Mouse (Mus musculus): ENCODE results near the gene Rnf41. TPM values are rescaled to one million over a fixed set of nuclear protein-coding genes. Genes with fewer than 3 reads are reported as not detected.
A peak's percentile ranks its signal among the peaks of the same experiment; 100 is the strongest.

Gene Rnf41
- total and polyA plus RNA-seq, 2 experiments from 2014 or later, result 75.8 to 98.1 TPM

DNA sequence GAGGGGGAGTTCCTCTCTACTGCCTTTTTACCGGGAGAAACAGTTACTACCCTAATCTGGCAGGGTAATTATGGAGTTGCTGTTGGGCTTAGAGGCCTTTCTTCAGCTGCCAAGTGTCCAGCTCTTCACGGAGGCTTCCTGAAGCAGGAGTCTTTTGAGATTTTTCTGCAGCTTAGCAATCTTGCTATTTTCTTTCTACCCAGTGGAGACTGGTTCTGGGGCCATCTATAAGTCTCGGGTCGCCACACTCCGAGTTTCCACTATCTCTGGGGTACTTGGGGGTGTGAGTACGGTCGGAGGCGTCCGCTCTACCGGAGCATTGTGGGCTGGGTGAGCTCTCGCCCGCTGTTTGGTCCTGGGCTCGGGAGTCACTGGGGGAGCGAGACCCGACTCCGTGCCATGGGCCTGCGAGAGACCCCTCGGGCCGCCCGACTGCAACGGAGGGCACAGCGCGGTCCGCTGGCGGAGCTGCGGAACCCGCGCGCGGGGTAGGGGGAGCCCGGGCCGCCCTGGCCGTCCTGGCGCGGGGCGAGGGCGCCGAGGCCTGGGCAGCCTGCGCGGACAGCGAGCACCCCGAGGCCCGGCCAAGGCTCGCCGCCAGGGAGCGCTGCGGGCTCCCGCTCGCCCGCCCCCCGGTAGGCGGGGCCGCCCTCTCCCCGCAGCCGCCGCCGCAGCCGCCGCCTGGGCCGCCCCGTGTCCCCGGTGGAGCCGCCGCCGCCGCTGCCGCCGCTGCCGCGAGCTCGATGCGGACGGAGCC lies 34.8 kb upstream of the Rnf41 start, which contains the start of gene Ankrd52:
TSS of gene Ankrd52 (plus strand) at position 661 of the 757 bp plus-strand sequence.
- H3K27ac ChIP-seq, result peak within 1 kb of the TSS; percentile 98
- DNase-seq (ENCODE audit: low spot score) (peak; percentile 91), ATAC-seq (peak; percentile 88)
- peak within 1 kb of the TSS; percentile 99 for H3K9ac ChIP-seq (replicated peaks; ENCODE audit: low read length)
- peak within 1 kb of the TSS; percentile 75 for H3K4me2 ChIP-seq (ENCODE audit: low read depth, low read length)
- H3K36me3 ChIP-seq (ENCODE audit: insufficient read depth, low read length), result peaks cover 15% of the 10 kb centered on the region
- under 1% methylated on average over 54 of the region's 73 CpGs for WGBS
- peak; percentile 16; the same call in 1 of the 2 replicates for TF ChIP-seq CTCF (IDR thresholded peaks at IDR 0.05; ENCODE audit: low read depth)
- peak within 1 kb of the TSS; percentile 96 for H3K4me3 ChIP-seq (ENCODE audit: low read length)
- no peaks in the 10 kb centered on the region for H3K9me3 ChIP-seq (ENCODE audit: low read length)
- no peaks in the 10 kb centered on the region for H3K27me3 ChIP-seq (ENCODE audit: insufficient read depth, low read length)
- H3K4me1 ChIP-seq (ENCODE audit: insufficient read depth, low read length), result peaks cover 17% of the 10 kb centered on the region

DNA sequence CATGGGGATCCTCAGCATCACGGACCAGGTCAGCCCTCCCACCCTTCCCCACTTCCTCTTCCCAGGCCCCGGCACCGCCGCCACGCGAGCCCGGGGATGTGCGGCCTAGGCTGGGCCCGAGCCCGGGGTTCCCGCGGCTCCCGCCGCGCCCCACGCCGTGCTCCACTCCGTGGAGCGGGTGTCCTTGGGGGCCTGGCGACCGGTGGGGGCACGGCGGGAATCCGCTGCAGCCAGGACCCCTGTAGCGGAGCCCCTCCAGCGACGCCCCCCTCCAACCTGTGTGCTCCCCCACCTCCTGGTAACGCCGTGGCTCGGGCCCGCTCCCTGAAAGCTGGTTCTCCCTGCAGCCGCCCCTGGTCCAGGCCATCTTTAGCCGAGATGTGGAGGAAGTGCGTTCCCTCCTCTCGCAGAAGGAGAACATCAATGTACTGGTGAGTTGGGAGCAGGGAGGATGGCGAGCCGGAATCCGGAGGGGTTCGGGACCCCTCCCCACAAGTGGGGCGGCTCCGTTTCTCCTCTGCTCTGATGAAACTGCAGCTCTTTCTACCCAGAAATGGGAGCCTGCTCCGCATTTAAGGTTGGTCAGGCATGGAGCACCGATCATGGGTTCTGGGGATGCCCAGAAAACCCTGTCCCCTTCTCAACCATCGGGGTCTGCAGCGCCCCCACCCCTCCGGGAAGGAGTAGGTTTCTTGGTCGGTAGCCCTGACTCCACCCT lies 34.1 kb upstream of the Rnf41 start:
- no peaks in the 10 kb centered on the region for H3K27me3 ChIP-seq (ENCODE audit: insufficient read depth, low read length)
- 0% methylated on average over 43 of the region's 47 CpGs for WGBS
- TF ChIP-seq CTCF (IDR thresholded peaks at IDR 0.05; ENCODE audit: low read depth), result peak; percentile 36
- peak overlapping the region; percentile 96 for H3K4me3 ChIP-seq (ENCODE audit: low read length)
- H3K36me3 ChIP-seq (ENCODE audit: insufficient read depth, low read length), result peaks cover 22% of the 10 kb centered on the region
- H3K27ac ChIP-seq, result peak overlapping the region; percentile 98
- ATAC-seq (peak; percentile 69), DNase-seq (ENCODE audit: low spot score) (peak; percentile 79)
- H3K4me2 ChIP-seq (ENCODE audit: low read depth, low read length), result peak overlapping the region; percentile 75
- H3K9ac ChIP-seq (replicated peaks; ENCODE audit: low read length), result peak overlapping the region; percentile 99
- H3K4me1 ChIP-seq (ENCODE audit: insufficient read depth, low read length), result peaks cover 17% of the 10 kb centered on the region
- H3K9me3 ChIP-seq (ENCODE audit: low read length), result no peaks in the 10 kb centered on the region

DNA sequence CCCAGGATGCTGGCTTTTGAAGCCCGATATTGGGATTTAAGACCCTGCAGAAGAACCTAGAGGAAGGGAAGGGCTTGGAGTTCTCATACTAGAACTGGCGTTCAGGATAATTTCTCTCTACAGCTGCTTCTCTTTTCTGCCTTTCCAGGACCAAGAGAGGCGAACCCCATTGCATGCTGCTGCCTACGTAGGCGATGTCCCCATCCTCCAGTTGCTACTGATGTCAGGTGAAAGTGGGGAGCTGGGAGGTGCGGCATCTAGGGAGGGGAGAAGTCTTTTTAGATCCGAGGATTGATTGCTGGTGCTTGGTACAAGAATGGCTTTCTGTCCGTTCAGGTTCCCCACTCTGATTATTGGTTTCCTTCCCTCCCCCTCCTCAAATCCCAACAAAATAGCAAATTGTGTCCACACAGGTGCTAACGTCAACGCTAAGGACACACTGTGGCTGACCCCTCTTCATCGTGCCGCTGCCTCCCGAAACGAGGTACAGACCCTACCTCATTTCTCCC lies 33.5 kb upstream of the Rnf41 start:
- Histone ChIP-seq H3K4me3 (ENCODE audit: low read length) (peak overlapping the region; percentile 96), H3K4me1 (ENCODE audit: insufficient read depth, low read length) (peaks cover 17% of the 10 kb centered on the region), H3K9me3 (ENCODE audit: low read length) (no peaks in the 10 kb centered on the region), H3K4me2 (ENCODE audit: low read depth, low read length) (peak overlapping the region; percentile 75), H3K27me3 (ENCODE audit: insufficient read depth, low read length) (no peaks in the 10 kb centered on the region), H3K9ac (replicated peaks; ENCODE audit: low read length) (peak overlapping the region; percentile 99), H3K27ac (peak overlapping the region; percentile 98), H3K36me3 (ENCODE audit: insufficient read depth, low read length) (peaks cover 29% of the 10 kb centered on the region)
- no peak for TF ChIP-seq CTCF (IDR thresholded peaks at IDR 0.05; ENCODE audit: low read depth)
- ATAC-seq, result no peak; the same call in 1 of the 2 replicates
- 55% methylated on average over 14 of the region's 14 CpGs for WGBS
- DNase-seq (ENCODE audit: low spot score), result no peak

DNA sequence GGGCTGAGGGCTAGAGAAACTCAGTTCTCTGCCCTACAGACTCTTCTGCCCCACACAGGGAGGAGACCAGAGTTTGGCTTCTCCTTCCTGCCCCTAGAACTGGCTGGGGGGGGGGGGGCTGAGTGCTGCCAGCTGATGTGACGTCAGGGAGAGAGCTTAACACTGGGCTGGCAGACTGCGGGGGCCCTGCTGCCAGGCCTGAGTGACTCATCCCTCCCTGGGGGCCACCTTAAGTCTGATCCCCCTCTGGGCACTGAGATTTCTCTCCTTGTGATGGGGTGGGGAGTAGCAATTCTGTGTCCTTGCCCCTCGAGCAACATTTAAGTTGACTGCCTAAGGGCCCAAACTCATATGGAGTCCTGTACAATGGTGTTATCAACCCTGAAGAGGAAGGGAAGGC lies 33.0 kb upstream of the Rnf41 start:
- H3K4me3 ChIP-seq (ENCODE audit: low read length), result peak overlapping the region; percentile 96; the same call in 1 of the 2 replicates
- H3K4me2 ChIP-seq (ENCODE audit: low read depth, low read length), result peak overlapping the region; percentile 75
- TF ChIP-seq CTCF (IDR thresholded peaks at IDR 0.05; ENCODE audit: low read depth), result no peak
- ATAC-seq (no peak), DNase-seq (ENCODE audit: low spot score) (no peak)
- H3K27ac ChIP-seq, result peak overlapping the region; percentile 98
- H3K36me3 ChIP-seq (ENCODE audit: insufficient read depth, low read length), result peaks cover 33% of the 10 kb centered on the region
- peaks cover 17% of the 10 kb centered on the region for H3K4me1 ChIP-seq (ENCODE audit: insufficient read depth, low read length)
- H3K9me3 ChIP-seq (ENCODE audit: low read length), result no peaks in the 10 kb centered on the region
- WGBS, result 39% methylated on average over 3 of the region's 3 CpGs
- H3K27me3 ChIP-seq (ENCODE audit: insufficient read depth, low read length), result no peaks in the 10 kb centered on the region
- peak overlapping the region; percentile 99; the same call in 1 of the 2 replicates for H3K9ac ChIP-seq (replicated peaks; ENCODE audit: low read length)

DNA sequence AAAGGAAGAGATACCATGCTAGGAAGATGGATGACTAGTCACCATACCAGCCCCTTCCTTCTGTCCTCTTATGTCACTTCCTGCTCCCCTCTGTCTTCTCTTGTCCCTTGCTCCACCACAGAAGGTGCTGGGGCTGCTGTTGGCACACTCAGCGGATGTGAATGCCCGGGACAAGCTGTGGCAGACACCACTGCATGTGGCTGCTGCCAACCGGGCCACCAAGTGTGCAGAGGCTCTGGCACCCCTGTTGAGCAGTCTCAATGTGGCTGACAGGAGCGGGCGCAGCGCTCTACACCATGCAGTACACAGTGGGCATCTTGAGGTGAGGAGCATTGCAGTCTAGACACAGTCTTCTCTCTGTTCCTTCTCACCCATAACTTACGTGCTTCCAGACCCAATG lies 32.2 kb upstream of the Rnf41 start:
- peaks cover 41% of the 10 kb centered on the region for H3K36me3 ChIP-seq (ENCODE audit: insufficient read depth, low read length)

DNA sequence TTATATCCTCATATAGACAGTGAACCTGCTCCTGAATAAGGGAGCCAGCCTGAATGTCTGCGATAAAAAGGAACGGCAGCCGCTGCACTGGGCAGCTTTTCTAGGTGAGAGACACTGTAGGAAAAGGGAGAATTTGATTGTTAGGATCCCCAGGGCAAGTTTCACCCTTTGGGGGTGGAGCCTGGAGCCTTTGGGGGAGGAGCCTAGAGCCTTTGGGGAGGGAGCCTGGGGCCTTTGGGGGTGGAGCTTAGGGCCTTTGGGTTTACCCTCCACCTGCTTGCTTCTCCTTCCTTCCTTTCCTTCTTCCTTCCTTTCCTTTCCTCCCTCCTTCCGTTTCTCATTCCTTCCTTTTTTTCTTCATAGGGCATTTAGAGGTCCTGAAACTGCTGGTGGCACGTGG lies 30.9 kb upstream of the Rnf41 start:
- no peak overlapping the region for H3K27ac ChIP-seq
- ATAC-seq (no peak), DNase-seq (ENCODE audit: low spot score) (no peak)
- 86% methylated on average over 5 of the region's 5 CpGs for WGBS
- H3K27me3 ChIP-seq (ENCODE audit: insufficient read depth, low read length), result no peaks in the 10 kb centered on the region
- H3K9ac ChIP-seq (replicated peaks; ENCODE audit: low read length), result no peak overlapping the region
- H3K4me3 ChIP-seq (ENCODE audit: low read length), result no peak overlapping the region
- H3K4me2 ChIP-seq (ENCODE audit: low read depth, low read length), result no peak overlapping the region
- H3K36me3 ChIP-seq (ENCODE audit: insufficient read depth, low read length), result peaks cover 50% of the 10 kb centered on the region
- H3K9me3 ChIP-seq (ENCODE audit: low read length), result no peaks in the 10 kb centered on the region
- no peak for TF ChIP-seq CTCF (IDR thresholded peaks at IDR 0.05; ENCODE audit: low read depth)
- H3K4me1 ChIP-seq (ENCODE audit: insufficient read depth, low read length), result peaks cover 17% of the 10 kb centered on the region

More for the DNA sequence above, 32.2 kb upstream of the Rnf41 start:
- no peaks in the 10 kb centered on the region for H3K9me3 ChIP-seq (ENCODE audit: low read length)
- H3K4me1 ChIP-seq (ENCODE audit: insufficient read depth, low read length), result peaks cover 17% of the 10 kb centered on the region
- no peak overlapping the region for H3K27ac ChIP-seq
- H3K27me3 ChIP-seq (ENCODE audit: insufficient read depth, low read length), result no peaks in the 10 kb centered on the region
- no peak overlapping the region for H3K4me3 ChIP-seq (ENCODE audit: low read length)
- TF ChIP-seq CTCF (IDR thresholded peaks at IDR 0.05; ENCODE audit: low read depth), result no peak
- 93% methylated on average over 7 of the region's 7 CpGs for whole genome bisulfite sequencing
- DNase-seq (ENCODE audit: low spot score), result no peak
- H3K4me2 ChIP-seq (ENCODE audit: low read depth, low read length), result no peak overlapping the region
- no peak overlapping the region; the same call in 1 of the 2 replicates for H3K9ac ChIP-seq (replicated peaks; ENCODE audit: low read length)
- ATAC-seq, result no peak
